Mouse (Mus musculus): ENCODE data around the gene Pcbp3. TPM values are rescaled to one million over a fixed set of nuclear protein-coding genes. Genes with fewer than 3 reads are reported as not detected.
A peak's percentile ranks its signal among the peaks of the same experiment; 100 is the strongest.

Gene Pcbp3
- polyA plus RNA-seq, 1 experiment from 2014 or later = 49.3 TPM

GRCm38 (mm10) chr10:76874879-76875278, 86.8 kb downstream of the Pcbp3 start:
- Histone ChIP-seq H3K9ac (no peak overlapping the region), H3K4me1 (no peaks in the 10 kb centered on the region), H3K4me2 (no peak overlapping the region), H3K4me3 (no peak overlapping the region), H3K9me3 (replicated peaks) (no peaks in the 10 kb centered on the region), H3K27ac (no peak overlapping the region), H3K27me3 (no peaks in the 10 kb centered on the region), H3K36me3 (ENCODE audit: poor library complexity, severe bottlenecking) (no peaks in the 10 kb centered on the region)
- ATAC-seq = no peak
- WGBS = 88% methylated on average over 5 of the region's 5 CpGs

- Histone ChIP-seq H3K36me3 (ENCODE audit: poor library complexity, severe bottlenecking) (no peaks in the 10 kb centered on the region), H3K27ac (no peak overlapping the region), H3K27me3 (no peaks in the 10 kb centered on the region), H3K9me3 (replicated peaks) (no peaks in the 10 kb centered on the region), H3K4me3 (no peak overlapping the region), H3K9ac (no peak overlapping the region), H3K4me1 (no peaks in the 10 kb centered on the region), H3K4me2 (no peak overlapping the region)
- WGBS = 100% methylated on average over 1 of the region's 1 CpGs
- ATAC-seq = no peak
Measured at GRCm38 (mm10) chr10:76874398-76874797, 87.3 kb downstream of the Pcbp3 start.

- no peak overlapping the region for H3K9ac ChIP-seq
- no peaks in the 10 kb centered on the region for H3K4me1 ChIP-seq
- H3K27me3 ChIP-seq = no peaks in the 10 kb centered on the region
- no peaks in the 10 kb centered on the region for H3K9me3 ChIP-seq (replicated peaks)
- no peak overlapping the region for H3K4me3 ChIP-seq
- no peak overlapping the region for H3K4me2 ChIP-seq
- 86% methylated on average over 10 of the region's 10 CpGs for WGBS
- no peaks in the 10 kb centered on the region for H3K36me3 ChIP-seq (ENCODE audit: poor library complexity, severe bottlenecking)
- no peak overlapping the region for H3K27ac ChIP-seq
- ATAC-seq = no peak
Measured at GRCm38 (mm10) chr10:76873948-76874347, 87.7 kb downstream of the Pcbp3 start.

GRCm38 (mm10) chr10:76872736-76873135, 89.0 kb downstream of the Pcbp3 start:
- Histone ChIP-seq H3K9me3 (replicated peaks) (no peaks in the 10 kb centered on the region), H3K4me2 (no peak overlapping the region), H3K27ac (no peak overlapping the region), H3K27me3 (no peaks in the 10 kb centered on the region), H3K9ac (no peak overlapping the region), H3K36me3 (ENCODE audit: poor library complexity, severe bottlenecking) (no peaks in the 10 kb centered on the region), H3K4me1 (no peaks in the 10 kb centered on the region), H3K4me3 (no peak overlapping the region)
- no peak for ATAC-seq
- WGBS = 94% methylated on average over 8 of the region's 8 CpGs

GRCm38 (mm10) chr10:76865936-76866335, 95.8 kb downstream of the Pcbp3 start:
- Histone ChIP-seq H3K36me3 (ENCODE audit: poor library complexity, severe bottlenecking) (no peaks in the 10 kb centered on the region), H3K9ac (no peak overlapping the region), H3K4me1 (no peaks in the 10 kb centered on the region), H3K27me3 (no peaks in the 10 kb centered on the region), H3K27ac (no peak overlapping the region), H3K4me2 (no peak overlapping the region), H3K9me3 (replicated peaks) (no peaks in the 10 kb centered on the region), H3K4me3 (no peak overlapping the region)
- no peak for ATAC-seq

GRCm38 (mm10) chr10:76860998-76861397, 100.7 kb downstream of the Pcbp3 start:
- Histone ChIP-seq H3K36me3 (ENCODE audit: poor library complexity, severe bottlenecking) (no peaks in the 10 kb centered on the region), H3K4me3 (no peak overlapping the region), H3K27ac (no peak overlapping the region), H3K4me1 (peaks cover 14% of the 10 kb centered on the region), H3K9ac (no peak overlapping the region), H3K27me3 (no peaks in the 10 kb centered on the region), H3K4me2 (no peak overlapping the region), H3K9me3 (replicated peaks) (no peaks in the 10 kb centered on the region)
- ATAC-seq = no peak
- WGBS = 73% methylated on average over 3 of the region's 3 CpGs

- Histone ChIP-seq H3K9me3 (replicated peaks) (no peaks in the 10 kb centered on the region), H3K4me2 (no peak overlapping the region), H3K27me3 (no peaks in the 10 kb centered on the region), H3K9ac (no peak overlapping the region), H3K4me1 (peaks cover 14% of the 10 kb centered on the region), H3K27ac (no peak overlapping the region; the same call in 1 of the 2 replicates), H3K36me3 (ENCODE audit: poor library complexity, severe bottlenecking) (no peaks in the 10 kb centered on the region), H3K4me3 (no peak overlapping the region)
- WGBS = 67% methylated on average over 12 of the region's 12 CpGs
- peak; percentile 36; the same call in 1 of the 2 replicates for ATAC-seq
Measured at GRCm38 (mm10) chr10:76859355-76860127, 102.1 kb downstream of the Pcbp3 start.

GRCm38 (mm10) chr10:76857879-76858278, 103.8 kb downstream of the Pcbp3 start:
- Histone ChIP-seq H3K4me1 (peaks cover 14% of the 10 kb centered on the region), H3K36me3 (ENCODE audit: poor library complexity, severe bottlenecking) (no peaks in the 10 kb centered on the region), H3K27ac (no peak overlapping the region), H3K27me3 (no peaks in the 10 kb centered on the region), H3K9ac (no peak overlapping the region), H3K9me3 (replicated peaks) (no peaks in the 10 kb centered on the region), H3K4me3 (no peak overlapping the region), H3K4me2 (no peak overlapping the region)
- WGBS = 83% methylated on average over 2 of the region's 2 CpGs
- no peak for ATAC-seq

- peaks cover 8% of the 10 kb centered on the region for H3K4me1 ChIP-seq
- 89% methylated on average over 5 of the region's 5 CpGs for WGBS
- H3K36me3 ChIP-seq (ENCODE audit: poor library complexity, severe bottlenecking) = no peaks in the 10 kb centered on the region
- no peaks in the 10 kb centered on the region for H3K9me3 ChIP-seq (replicated peaks)
- ATAC-seq = no peak
- no peaks in the 10 kb centered on the region for H3K27me3 ChIP-seq
- no peak overlapping the region for H3K4me2 ChIP-seq
- no peak overlapping the region for H3K27ac ChIP-seq
- no peak overlapping the region for H3K4me3 ChIP-seq
- H3K9ac ChIP-seq = no peak overlapping the region
Measured at GRCm38 (mm10) chr10:76846480-76846879, 115.2 kb downstream of the Pcbp3 start.

- WGBS = 79% methylated on average over 4 of the region's 4 CpGs
- H3K4me2 ChIP-seq = no peak overlapping the region
- ATAC-seq = no peak
Measured at GRCm38 (mm10) chr10:76844901-76845300, 116.8 kb downstream of the Pcbp3 start.

GRCm38 (mm10) chr10:76844365-76844764, 117.3 kb downstream of the Pcbp3 start:
- Histone ChIP-seq H3K4me3 (no peak overlapping the region), H3K4me2 (no peak overlapping the region), H3K9me3 (replicated peaks) (no peaks in the 10 kb centered on the region), H3K27me3 (no peaks in the 10 kb centered on the region), H3K36me3 (ENCODE audit: poor library complexity, severe bottlenecking) (no peaks in the 10 kb centered on the region), H3K9ac (no peak overlapping the region), H3K4me1 (peaks cover 8% of the 10 kb centered on the region), H3K27ac (no peak overlapping the region)
- 50% methylated on average over 3 of the region's 3 CpGs for WGBS
- ATAC-seq = no peak

More at GRCm38 (mm10) chr10:76844901-76845300, 116.8 kb downstream of the Pcbp3 start:
- H3K27me3 ChIP-seq = no peaks in the 10 kb centered on the region
- peaks cover 8% of the 10 kb centered on the region for H3K4me1 ChIP-seq
- H3K27ac ChIP-seq = no peak overlapping the region
- no peak overlapping the region for H3K9ac ChIP-seq
- no peaks in the 10 kb centered on the region for H3K36me3 ChIP-seq (ENCODE audit: poor library complexity, severe bottlenecking)
- H3K9me3 ChIP-seq (replicated peaks) = no peaks in the 10 kb centered on the region
- H3K4me3 ChIP-seq = no peak overlapping the region

- ATAC-seq = no peak
- peaks cover 8% of the 10 kb centered on the region for H3K4me1 ChIP-seq
- WGBS = 88% methylated on average over 3 of the region's 3 CpGs
Measured at GRCm38 (mm10) chr10:76842087-76842486, 119.6 kb downstream of the Pcbp3 start.

GRCm38 (mm10) chr10:76841220-76841619, 120.5 kb downstream of the Pcbp3 start:
- no peak overlapping the region for H3K9ac ChIP-seq
- H3K4me3 ChIP-seq = no peak overlapping the region
- H3K27me3 ChIP-seq = no peaks in the 10 kb centered on the region
- 85% methylated on average over 1 of the region's 1 CpGs for WGBS
- ATAC-seq = no peak
- H3K4me2 ChIP-seq = no peak overlapping the region
- no peaks in the 10 kb centered on the region for H3K9me3 ChIP-seq (replicated peaks)
- H3K27ac ChIP-seq = no peak overlapping the region
- H3K36me3 ChIP-seq (ENCODE audit: poor library complexity, severe bottlenecking) = no peaks in the 10 kb centered on the region
- H3K4me1 ChIP-seq = peaks cover 8% of the 10 kb centered on the region

More at GRCm38 (mm10) chr10:76842087-76842486, 119.6 kb downstream of the Pcbp3 start:
- H3K27me3 ChIP-seq = no peaks in the 10 kb centered on the region
- no peaks in the 10 kb centered on the region for H3K9me3 ChIP-seq (replicated peaks)
- no peak overlapping the region for H3K4me2 ChIP-seq
- no peak overlapping the region for H3K9ac ChIP-seq
- no peak overlapping the region for H3K27ac ChIP-seq
- no peaks in the 10 kb centered on the region for H3K36me3 ChIP-seq (ENCODE audit: poor library complexity, severe bottlenecking)
- H3K4me3 ChIP-seq = no peak overlapping the region
